Mouse (Mus musculus): Measurements from ENCODE around the gene Zbtb20.

DNA sequence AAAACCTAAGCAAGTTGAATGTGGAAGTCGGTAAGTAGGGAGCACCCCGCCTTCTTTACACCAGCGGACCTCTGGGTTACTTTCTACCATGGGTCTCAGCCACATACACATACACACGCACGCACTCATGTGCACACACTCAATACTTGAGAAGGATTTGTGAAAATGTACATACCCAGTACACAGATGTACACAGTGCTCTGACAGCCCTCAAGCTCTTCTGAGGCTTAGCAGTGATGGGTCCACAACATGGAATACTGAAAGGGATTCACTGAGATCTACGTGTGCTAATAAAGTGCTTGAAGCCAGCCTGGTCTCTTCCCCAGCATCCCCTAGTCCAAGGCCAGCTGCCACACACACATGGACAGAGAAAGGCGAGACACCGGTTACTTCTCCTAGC lies 761.6 kb downstream of the Zbtb20 start:
- no peak for TF ChIP-seq EP300 (IDR thresholded peaks at IDR 0.05)
- TF ChIP-seq CTCF (IDR thresholded peaks at IDR 0.05): no peak
